Mouse (Mus musculus) induced T-regulatory cell, adult 2 months (primary cell): ENCODE data around the gene Zscan4b.
"Not testable (repeated sequence)": the region's sequence is repeated elsewhere in the genome, so short reads cannot be mapped to it uniquely, and the experiment has no call there.

Experiments
- DNase-seq: peaks from one replicate; pipeline ENCODE4 v3.0.0-alpha.2; 2012; ENCODE audit warnings: low read depth

Gene Zscan4b

DNA sequence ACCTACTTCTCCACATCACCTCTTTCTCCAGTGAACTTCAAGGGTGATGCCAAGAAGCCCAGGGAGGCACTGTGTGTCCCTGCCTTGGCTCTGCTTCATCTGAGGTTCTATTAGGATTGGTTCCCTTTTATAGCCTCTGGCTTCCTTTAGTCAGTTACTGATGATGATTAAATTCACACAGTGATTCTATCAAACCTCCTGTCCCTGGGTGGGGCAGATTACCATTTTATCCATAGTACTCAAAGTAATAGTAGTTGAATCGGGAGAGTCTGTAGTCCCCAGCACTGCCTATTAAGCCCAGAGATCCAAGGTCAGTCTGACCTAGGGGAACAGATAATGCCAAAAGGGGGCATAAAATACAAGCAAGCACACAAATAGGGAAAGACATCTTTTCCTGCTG lies at the start of gene Zscan4b:
Zscan4b (minus strand) TSS at position 101 of the 400 bp plus-strand sequence.
- not testable (repeated sequence) for DNase-seq
